Mouse (Mus musculus) ES-E14 (cell line): ENCODE measurements around the gene Slc12a3.

Experiments used
- HCFC1 ChIP-seq: IDR thresholded peaks from 2 replicates; pipeline ENCODE4 v1.6.1; 2012; ENCODE audit warnings: low read length, inconsistent platforms, borderline replicate concordance; ENCODE audit not compliant: insufficient read depth
- MAFK ChIP-seq: IDR thresholded peaks from 2 replicates; pipeline ENCODE4 v1.6.1; 2014; ENCODE audit warnings: mild to moderate bottlenecking, low read depth, low read length, inconsistent platforms; ENCODE audit not compliant: insufficient read depth
- ZC3H11A ChIP-seq: IDR thresholded peaks from 2 replicates; pipeline ENCODE4 v1.6.1; 2012; ENCODE audit warnings: low read depth, mild to moderate bottlenecking, inconsistent platforms, low read length, borderline replicate concordance
- ZNF384 ChIP-seq: IDR thresholded peaks from 2 replicates; pipeline ENCODE4 v1.6.1; 2012; ENCODE audit warnings: low read depth, low read length, inconsistent platforms

DNA sequence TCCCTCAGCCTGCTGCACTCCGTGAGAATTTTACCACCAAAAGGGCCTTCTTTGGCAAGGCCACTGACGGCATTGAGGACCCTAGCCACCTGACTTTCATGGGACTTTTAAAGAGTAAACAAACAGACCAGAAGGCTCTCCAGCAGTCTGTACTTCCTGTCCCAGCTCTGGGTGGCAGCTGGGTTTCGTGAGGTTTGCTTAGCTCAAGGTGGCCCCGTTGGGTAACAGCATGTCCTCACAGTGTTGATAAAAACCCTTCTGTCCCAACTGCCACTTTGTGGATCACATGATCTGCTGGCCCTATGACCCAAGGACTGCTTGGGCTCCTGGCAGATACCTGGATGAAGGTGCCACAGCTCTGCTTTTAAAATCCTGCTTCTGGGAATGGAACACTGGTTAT lies 25.6 kb downstream of the Slc12a3 start:
- TF ChIP-seq ZNF384 (no peak), ZC3H11A (no peak), MAFK (no peak), HCFC1 (no peak)
